Mouse (Mus musculus) ES-E14 (cell line): Measurements from ENCODE around the gene Tjp2. TPM values are rescaled to one million over a fixed set of nuclear protein-coding genes. Genes with fewer than 3 reads are reported as not detected.

Source experiments
- DNase-seq: peaks from one replicate; pipeline ENCODE4 v3.0.0-alpha.2; 2013; ENCODE audit warnings: low read depth, low spot score
- H3K27ac ChIP-seq: 2 replicates; pipeline ENCODE4 v1.5.1; 2012; ENCODE audit warnings: low read depth, mild to moderate bottlenecking, low read length, moderate library complexity, mixed read lengths; ENCODE audit not compliant: poor library complexity, insufficient read depth, severe bottlenecking
- H3K36me3 ChIP-seq: 2 replicates; pipeline ENCODE4 v1.6.1; 2012; ENCODE audit warnings: mild to moderate bottlenecking, low read length, moderate library complexity, mixed read lengths; ENCODE audit not compliant: control insufficient read depth, poor library complexity, insufficient read depth, severe bottlenecking
- H3K4me1 ChIP-seq, 2 experiments: fragments of 150-350 bp in 1 of 2; sonication (generic) in 1 of 2; 2 replicates each; pipeline ENCODE4 v1.6.1; 2012; ENCODE audit warnings: low read length in 2 of 2, mild to moderate bottlenecking in 1 of 2, mixed read lengths in 1 of 2; ENCODE audit not compliant: control insufficient read depth in 2 of 2, insufficient read depth in 2 of 2, poor library complexity in 1 of 2
- H3K4me3 ChIP-seq, 2 experiments: fragments of 150-350 bp in 1 of 2; sonication (generic) in 1 of 2; 2 replicates each; pipeline ENCODE4 v1.5.1; 2012; ENCODE audit warnings: low read length in 2 of 2, low read depth in 1 of 2, mild to moderate bottlenecking in 1 of 2, mixed read lengths in 1 of 2; ENCODE audit not compliant: insufficient read depth in 1 of 2, poor library complexity in 1 of 2, severe bottlenecking in 1 of 2
- H3K9ac ChIP-seq: 2 replicates; pipeline ENCODE4 v1.6.1; 2012; ENCODE audit warnings: low read depth, mild to moderate bottlenecking, low read length, mixed read lengths; ENCODE audit not compliant: poor library complexity, insufficient read depth, severe bottlenecking
- H3K9me3 ChIP-seq: fragments of 150-350 bp; sonication (generic); 2 replicates; pipeline ENCODE4 v1.6.1; 2012; ENCODE audit warnings: low read depth, mild to moderate bottlenecking, low read length; ENCODE audit not compliant: control insufficient read depth, insufficient read depth
- CHD2 ChIP-seq: IDR thresholded peaks from 2 replicates; pipeline ENCODE4 v1.6.1; 2014; ENCODE audit warnings: mild to moderate bottlenecking, low read depth, low read length, inconsistent platforms
- HCFC1 ChIP-seq: IDR thresholded peaks from 2 replicates; pipeline ENCODE4 v1.6.1; 2012; ENCODE audit warnings: low read length, inconsistent platforms, borderline replicate concordance; ENCODE audit not compliant: insufficient read depth
- MAFK ChIP-seq: IDR thresholded peaks from 2 replicates; pipeline ENCODE4 v1.6.1; 2014; ENCODE audit warnings: mild to moderate bottlenecking, low read depth, low read length, inconsistent platforms; ENCODE audit not compliant: insufficient read depth
- ZC3H11A ChIP-seq: IDR thresholded peaks from 2 replicates; pipeline ENCODE4 v1.6.1; 2012; ENCODE audit warnings: low read depth, mild to moderate bottlenecking, inconsistent platforms, low read length, borderline replicate concordance
- ZNF384 ChIP-seq: IDR thresholded peaks from 2 replicates; pipeline ENCODE4 v1.6.1; 2012; ENCODE audit warnings: low read depth, low read length, inconsistent platforms
- in situ Hi-C, 2 experiments: fragments of 600-800 bp; cut with MboI; formaldehyde crosslinking; loops; one replicate each; pipeline ENCODE4 v1.15.1; 2025; ENCODE audit warnings: low sequenced_read_pairs in 2 of 2, inconsistent platforms in 1 of 2; ENCODE audit not compliant: unreplicated experiment in 2 of 2
- total RNA-seq: library from RNA; depleted of rRNA; stranded (reverse); fragments of 300-350 nt; gene quantifications from 2 replicates; pipeline ENCODE4 v1.2.3, GENCODE M21; 2012

Tjp2 gene
- total RNA-seq, 1 experiment = 97.3 TPM

GRCm38 (mm10) chr19:24197338-24197737, 27.5 kb downstream of the Tjp2 start:
- peak overlapping the region; percentile 90 for H3K27ac ChIP-seq
- no peak for TF ChIP-seq ZC3H11A
- TF ChIP-seq HCFC1 = no peak
- no peak for TF ChIP-seq MAFK
- no peak for TF ChIP-seq CHD2
- no peak for TF ChIP-seq ZNF384
- no peak overlapping the region for H3K4me3 ChIP-seq
- peaks cover 11% of the 10 kb centered on the region; the same call in 1 of the 2 replicates for H3K36me3 ChIP-seq
- H3K9me3 ChIP-seq = no peaks in the 10 kb centered on the region; the same call in 1 of the 2 replicates
- in situ Hi-C loops = no loop called here
- H3K4me1 ChIP-seq = peaks cover 2 to 10% of the 10 kb centered on the region in 2 experiments; a peak in 2 of 4 replicates
- no peak for DNase-seq
- peak overlapping the region; percentile 75; the same call in 1 of the 2 replicates for H3K9ac ChIP-seq

DNA sequence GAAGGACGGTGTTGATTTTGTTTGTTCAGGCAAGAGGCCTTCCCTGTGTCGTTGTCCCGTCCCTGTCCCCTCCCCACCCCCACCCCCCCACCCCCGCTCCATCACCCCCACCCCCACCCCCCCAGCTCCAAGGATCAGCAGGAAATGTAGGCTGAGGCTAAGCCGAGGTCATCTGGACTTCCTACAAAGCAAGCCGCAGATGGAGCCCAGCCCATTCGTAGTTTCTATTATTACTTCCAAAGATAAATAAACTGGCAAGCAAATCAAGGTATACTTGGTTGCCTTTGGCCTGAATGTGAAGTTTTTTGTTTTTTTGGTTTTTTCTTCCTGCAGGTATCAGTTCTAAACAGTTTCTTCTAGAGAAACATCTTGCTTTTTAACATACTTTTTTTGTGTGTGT, 29.6 kb downstream of the Tjp2 start:
- in situ Hi-C loops = no loop called here
- Histone ChIP-seq H3K27ac (peak overlapping the region; percentile 56; the same call in 1 of the 2 replicates), H3K36me3 (peaks cover 13% of the 10 kb centered on the region; the same call in 1 of the 2 replicates), H3K4me3 (no peak overlapping the region), H3K9ac (no peak overlapping the region), H3K4me1 (peaks cover 2 to 9% of the 10 kb centered on the region in 2 experiments; a peak in 2 of 4 replicates), H3K9me3 (no peaks in the 10 kb centered on the region; the same call in 1 of the 2 replicates)
- no peak for TF ChIP-seq MAFK
- TF ChIP-seq HCFC1 = no peak
- TF ChIP-seq ZC3H11A = no peak
- TF ChIP-seq ZNF384 = no peak
- TF ChIP-seq CHD2 = no peak
- DNase-seq = no peak

DNA sequence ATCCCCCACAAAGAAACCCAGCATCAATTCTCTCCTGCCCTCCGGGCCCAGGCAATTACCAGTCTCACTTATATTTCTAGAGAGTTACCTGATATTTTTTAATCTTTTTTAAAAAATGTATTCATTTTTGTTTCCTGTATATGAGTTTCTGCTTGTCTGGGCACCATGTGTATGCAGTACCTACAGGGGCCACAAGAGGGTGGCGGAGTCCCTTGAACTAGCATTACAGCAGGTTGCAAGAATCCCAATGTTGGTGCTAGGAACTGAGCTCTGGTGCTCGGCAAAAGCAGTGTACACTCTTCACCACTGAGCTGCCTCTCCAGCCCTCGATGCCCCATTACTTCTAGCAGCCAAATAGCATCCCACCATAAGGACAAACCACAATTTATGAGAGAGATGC, 30.6 kb downstream of the Tjp2 start:
- no peak for TF ChIP-seq MAFK
- TF ChIP-seq ZNF384 = no peak
- no peak for TF ChIP-seq ZC3H11A
- no peak for TF ChIP-seq CHD2
- TF ChIP-seq HCFC1 = no peak
- H3K4me3 ChIP-seq = no peak overlapping the region
- H3K27ac ChIP-seq = no peak overlapping the region; the same call in 1 of the 2 replicates
- H3K36me3 ChIP-seq = peaks cover 13% of the 10 kb centered on the region; the same call in 1 of the 2 replicates
- in situ Hi-C loops = no loop called here
- DNase-seq = no peak
- H3K4me1 ChIP-seq = peaks cover 2 to 7% of the 10 kb centered on the region in 2 experiments; a peak in 2 of 4 replicates
- no peak overlapping the region for H3K9ac ChIP-seq
- H3K9me3 ChIP-seq = no peaks in the 10 kb centered on the region; the same call in 1 of the 2 replicates

- Histone ChIP-seq H3K9me3 (no peaks in the 10 kb centered on the region; the same call in 1 of the 2 replicates), H3K36me3 (peaks cover 13% of the 10 kb centered on the region; the same call in 1 of the 2 replicates), H3K4me1 (peaks cover 2 to 7% of the 10 kb centered on the region in 2 experiments; a peak in 2 of 4 replicates), H3K27ac (no peak overlapping the region), H3K4me3 (no peak overlapping the region), H3K9ac (no peak overlapping the region)
- in situ Hi-C loops = no loop called here
- TF ChIP-seq ZNF384 (no peak), CHD2 (no peak), HCFC1 (no peak), ZC3H11A (no peak), MAFK (no peak)
- no peak for DNase-seq
Measured at GRCm38 (mm10) chr19:24192946-24193345, 31.9 kb downstream of the Tjp2 start.
